Mouse (Mus musculus) heart, adult 2 months (tissue): ENCODE data around the gene Mpp3.

Experiments used
- CTCF ChIP-seq: fragments of 200-600 bp; IDR thresholded peaks from 2 replicates; pipeline ENCODE4 v1.8.1; 2022; ENCODE audit warnings: antibody characterized with exemption, mild to moderate bottlenecking, moderate library complexity
- EP300 ChIP-seq: fragments of 200-500 bp; IDR thresholded peaks from 2 replicates; pipeline ENCODE4 v1.6.1; 2011; ENCODE audit warnings: low read depth, low read length, control low read depth; ENCODE audit not compliant: insufficient read depth
- POLR2A ChIP-seq: fragments of 200-500 bp; IDR thresholded peaks from 2 replicates; pipeline ENCODE4 v1.6.1; 2011; ENCODE audit warnings: mild to moderate bottlenecking, low read depth, low read length, control low read depth; ENCODE audit not compliant: insufficient read depth

DNA sequence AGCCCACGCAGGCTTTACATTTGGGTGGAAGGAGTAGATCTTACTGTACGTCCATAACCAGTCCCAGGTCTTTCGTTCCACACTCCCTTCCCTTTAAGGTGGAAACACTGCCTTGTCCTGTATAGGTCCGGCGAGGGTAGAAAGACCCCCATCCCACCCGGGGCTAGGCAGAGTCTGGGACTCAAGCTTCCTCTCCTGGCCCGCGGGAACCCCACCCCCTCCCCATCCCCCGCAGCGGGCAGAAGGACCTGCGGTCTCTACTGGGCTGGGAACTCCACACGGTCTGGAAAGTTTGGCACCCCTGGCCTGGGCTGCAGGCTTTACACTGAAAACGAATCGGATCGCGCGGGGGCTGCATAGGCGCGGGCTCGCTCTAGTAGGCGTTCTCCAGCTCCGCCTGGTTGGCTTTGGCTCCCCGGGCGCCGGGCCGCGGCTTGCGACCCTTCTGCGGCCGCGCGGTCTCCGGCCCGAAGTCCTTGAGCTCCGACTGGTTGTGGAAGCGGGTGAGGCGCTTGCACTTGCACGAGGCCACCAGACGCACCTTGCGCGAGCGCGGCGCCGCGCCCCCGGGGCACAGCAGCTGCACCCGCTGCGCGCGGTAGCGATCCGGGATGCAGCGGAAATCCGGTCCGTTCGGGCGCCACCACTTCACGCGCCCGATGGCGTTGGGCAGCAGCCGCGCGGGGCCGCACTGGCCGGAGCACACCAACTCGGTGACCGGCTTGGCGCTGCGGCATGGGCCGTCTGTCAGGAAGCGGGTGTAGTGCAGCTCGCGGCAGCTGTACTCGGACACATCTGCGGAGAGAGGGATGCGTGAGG, 64.6 kb downstream of the Mpp3 start:
- TF ChIP-seq CTCF (no peak), POLR2A (no peak), EP300 (no peak)
